Mouse (Mus musculus): Measurements from ENCODE around the gene Rnf183. TPM values are rescaled to one million over a fixed set of nuclear protein-coding genes. Genes with fewer than 3 reads are reported as not detected.
A peak's percentile ranks its signal among the peaks of the same experiment; 100 is the strongest.

Rnf183 gene
- total RNA-seq, 2 experiments from 2014 or later, result not detected

- Histone ChIP-seq H3K4me3 (no peak overlapping the region), H3K27ac (no peak overlapping the region)
- intact Hi-C loops (cut with DNase I), result loop anchor here (10.0 kb wide), 1 partner anchor 306 kb away; no protein-coding TSS in a partner anchor
- no peak for TF ChIP-seq CTCF (IDR thresholded peaks at IDR 0.05)
- DNase-seq, result no peak
Measured at GRCm38 (mm10) chr4:62459081-62459480, 24.0 kb upstream of the Rnf183 start.

- H3K4me3 ChIP-seq, result no peak overlapping the region
- TF ChIP-seq CTCF (IDR thresholded peaks at IDR 0.05), result peak; percentile 71
- peak; percentile 31 for DNase-seq
- intact Hi-C loops (cut with DNase I), result loop anchor here (10.0 kb wide), 1 partner anchor 310 kb away; no protein-coding TSS in a partner anchor
- H3K27ac ChIP-seq, result no peak overlapping the region
Measured at GRCm38 (mm10) chr4:62454995-62455394, 19.9 kb upstream of the Rnf183 start.

GRCm38 (mm10) chr4:62440986-62441385 is 5.9 kb upstream of the Rnf183 start:
- TF ChIP-seq CTCF (IDR thresholded peaks at IDR 0.05), result no peak
- no peak overlapping the region for H3K4me3 ChIP-seq
- intact Hi-C loops (cut with DNase I), result no loop called here
- H3K27ac ChIP-seq, result no peak overlapping the region
- DNase-seq, result no peak

- no peak overlapping the region for H3K27ac ChIP-seq
- intact Hi-C loops (cut with DNase I), result no loop called here
- no peak for TF ChIP-seq CTCF (IDR thresholded peaks at IDR 0.05)
- H3K4me3 ChIP-seq, result no peak overlapping the region
- peak; percentile 30 for DNase-seq
Measured at GRCm38 (mm10) chr4:62440544-62440943, 5.5 kb upstream of the Rnf183 start.

- H3K27ac ChIP-seq, result no peak overlapping the region
- no peak for TF ChIP-seq CTCF (IDR thresholded peaks at IDR 0.05)
- intact Hi-C loops (cut with DNase I), result no loop called here
- H3K4me3 ChIP-seq, result no peak overlapping the region
- no peak for DNase-seq
Measured at GRCm38 (mm10) chr4:62439793-62440192, 4.7 kb upstream of the Rnf183 start.

- intact Hi-C loops (cut with DNase I), result no loop called here
- no peak overlapping the region for H3K4me3 ChIP-seq
- H3K27ac ChIP-seq, result no peak overlapping the region
- DNase-seq, result no peak
- TF ChIP-seq CTCF (IDR thresholded peaks at IDR 0.05), result no peak
Measured at GRCm38 (mm10) chr4:62437871-62438270, 2.8 kb upstream of the Rnf183 start.

GRCm38 (mm10) chr4:62437256-62437778 is 2.3 kb upstream of the Rnf183 start:
- H3K4me3 ChIP-seq, result no peak overlapping the region
- intact Hi-C loops (cut with DNase I), result no loop called here
- TF ChIP-seq CTCF (IDR thresholded peaks at IDR 0.05), result no peak

GRCm38 (mm10) chr4:62433939-62434870 is 847 bp downstream of the Rnf183 start:
- H3K4me3 ChIP-seq, result no peak overlapping the region
- TF ChIP-seq CTCF (IDR thresholded peaks at IDR 0.05), result no peak
- H3K27ac ChIP-seq, result no peak overlapping the region
- DNase-seq, result no peak
- intact Hi-C loops (cut with DNase I), result no loop called here

More at GRCm38 (mm10) chr4:62437256-62437778, 2.3 kb upstream of the Rnf183 start:
- H3K27ac ChIP-seq, result no peak overlapping the region
- no peak for DNase-seq

- DNase-seq, result no peak
- no peak for TF ChIP-seq CTCF (IDR thresholded peaks at IDR 0.05)
- H3K27ac ChIP-seq, result no peak overlapping the region
- intact Hi-C loops (cut with DNase I), result no loop called here
- H3K4me3 ChIP-seq, result no peak overlapping the region
Measured at GRCm38 (mm10) chr4:62431522-62431921, 3.5 kb downstream of the Rnf183 start.

GRCm38 (mm10) chr4:62430678-62431077 is 4.4 kb downstream of the Rnf183 start:
- no peak overlapping the region for H3K4me3 ChIP-seq
- no peak for DNase-seq
- intact Hi-C loops (cut with DNase I), result no loop called here
- H3K27ac ChIP-seq, result no peak overlapping the region
- no peak for TF ChIP-seq CTCF (IDR thresholded peaks at IDR 0.05)

- no peak for DNase-seq
- intact Hi-C loops (cut with DNase I), result no loop called here
- TF ChIP-seq CTCF (IDR thresholded peaks at IDR 0.05), result no peak
- no peak overlapping the region for H3K4me3 ChIP-seq
- no peak overlapping the region for H3K27ac ChIP-seq
Measured at GRCm38 (mm10) chr4:62429616-62430015, 5.4 kb downstream of the Rnf183 start.

- Histone ChIP-seq H3K27ac (peak overlapping the region; percentile 79; the same call in 1 of the 2 replicates), H3K4me3 (no peak overlapping the region)
- intact Hi-C loops (cut with DNase I), result no loop called here
- DNase-seq, result no peak
- no peak for TF ChIP-seq CTCF (IDR thresholded peaks at IDR 0.05)
Measured at GRCm38 (mm10) chr4:62427978-62428758, 6.9 kb downstream of the Rnf183 start.

- peak overlapping the region; percentile 79; the same call in 1 of the 2 replicates for H3K27ac ChIP-seq
- no peak for DNase-seq
- no peak for TF ChIP-seq CTCF (IDR thresholded peaks at IDR 0.05)
- no peak overlapping the region for H3K4me3 ChIP-seq
- intact Hi-C loops (cut with DNase I), result no loop called here
Measured at GRCm38 (mm10) chr4:62425891-62426290, 9.2 kb downstream of the Rnf183 start.
